Mouse (Mus musculus) MEL (cell line): ENCODE measurements around the gene Fam171a2. TPM values are rescaled to one million over a fixed set of nuclear protein-coding genes. Genes with fewer than 3 reads are reported as not detected.

Experiments used
- DNase-seq: peaks from one replicate; pipeline ENCODE4 v3.0.0; 2011; ENCODE audit warnings: low read depth, low spot score
- H3K27ac ChIP-seq: 2 replicates; pipeline ENCODE4 v1.5.1; 2012; ENCODE audit warnings: low read depth, mild to moderate bottlenecking, control low read depth, low read length, moderate library complexity; ENCODE audit not compliant: control insufficient read depth
- H3K27me3 ChIP-seq, 2 experiments: fragments of 150-350 bp in 1 of 2; sonication (generic) in 1 of 2; 2 replicates each; pipeline ENCODE4 v1.6.1; 2012; ENCODE audit warnings: low read length in 2 of 2, mild to moderate bottlenecking in 2 of 2, improper control_type of control experiment in 1 of 2, moderate library complexity in 1 of 2; ENCODE audit not compliant: insufficient read depth in 2 of 2, control insufficient read depth in 1 of 2
- H3K36me3 ChIP-seq, 2 experiments: 2 replicates each; pipeline ENCODE4 v1.6.1; 2012 to 2014; ENCODE audit warnings: low read length in 2 of 2, improper control_type of control experiment in 1 of 2, inconsistent platforms in 1 of 2, mild to moderate bottlenecking in 1 of 2; ENCODE audit not compliant: insufficient read depth in 2 of 2, control insufficient read depth in 1 of 2
- H3K4me1 ChIP-seq, 2 experiments: fragments of 150-350 bp in 1 of 2; sonication (generic) in 1 of 2; 2 replicates each; pipeline ENCODE4 v1.6.1; 2012; ENCODE audit warnings: low read length in 2 of 2, improper control_type of control experiment in 1 of 2, mild to moderate bottlenecking in 1 of 2; ENCODE audit not compliant: insufficient read depth in 2 of 2, control insufficient read depth in 1 of 2
- H3K4me3 ChIP-seq, 2 experiments: fragments of 150-350 bp in 1 of 2; sonication (generic) in 1 of 2; 2 replicates each; pipeline ENCODE4 v1.5.1; 2012; ENCODE audit warnings: low read depth in 2 of 2, low read length in 2 of 2, mild to moderate bottlenecking in 2 of 2, moderate library complexity in 2 of 2, control low read depth in 1 of 2, improper control_type of control experiment in 1 of 2; ENCODE audit not compliant: control insufficient read depth in 1 of 2, insufficient read depth in 1 of 2
- H3K79me2 ChIP-seq: 2 replicates; pipeline ENCODE4 v1.6.1; 2012; ENCODE audit warnings: mild to moderate bottlenecking, low read length, moderate library complexity; ENCODE audit not compliant: control insufficient read depth, poor library complexity, insufficient read depth
- H3K9ac ChIP-seq: 2 replicates; pipeline ENCODE4 v1.6.1; 2012; ENCODE audit warnings: low read depth, mild to moderate bottlenecking, control low read depth, low read length, moderate library complexity; ENCODE audit not compliant: control insufficient read depth, poor library complexity, severe bottlenecking
- H3K9me3 ChIP-seq: fragments of 150-350 bp; sonication (generic); replicated peaks from 2 replicates; pipeline ENCODE4 v1.6.1; 2012; ENCODE audit warnings: mild to moderate bottlenecking, low read length, improper control_type of control experiment, moderate library complexity; ENCODE audit not compliant: insufficient read depth
- CHD1 ChIP-seq: IDR thresholded peaks from 2 replicates; pipeline ENCODE4 v1.6.1; 2012; ENCODE audit warnings: low read depth, mild to moderate bottlenecking, inconsistent platforms, low read length, improper control_type of control experiment
- CHD2 ChIP-seq: IDR thresholded peaks from 2 replicates; pipeline ENCODE4 v1.6.1; 2011; ENCODE audit warnings: low read length, improper control_type of control experiment
- ELF1 ChIP-seq: IDR thresholded peaks from 2 replicates; pipeline ENCODE4 v1.6.1; 2014; ENCODE audit warnings: low read depth, mild to moderate bottlenecking, inconsistent platforms, low read length, improper control_type of control experiment, moderate library complexity
- EP300 ChIP-seq, 2 experiments: IDR thresholded peaks; 2 replicates each; pipeline ENCODE4 v1.6.1; 2011; ENCODE audit warnings: improper control_type of control experiment in 2 of 2, low read length in 2 of 2, low read depth in 1 of 2, mild to moderate bottlenecking in 1 of 2
- ETS1 ChIP-seq: IDR thresholded peaks from 2 replicates; pipeline ENCODE4 v1.6.1; 2012; ENCODE audit warnings: low read depth, mild to moderate bottlenecking, inconsistent platforms, low read length, improper control_type of control experiment, moderate library complexity
- GATA1 ChIP-seq: IDR thresholded peaks from 2 replicates; pipeline ENCODE4 v1.6.1; 2011; ENCODE audit warnings: low read depth, low read length, improper control_type of control experiment
- HCFC1 ChIP-seq: IDR thresholded peaks from 2 replicates; pipeline ENCODE4 v1.6.1; 2012; ENCODE audit warnings: low read depth, mild to moderate bottlenecking, inconsistent platforms, low read length, improper control_type of control experiment, moderate library complexity
- JUND ChIP-seq: IDR thresholded peaks from 2 replicates; pipeline ENCODE4 v1.6.1; 2011; ENCODE audit warnings: low read depth, mild to moderate bottlenecking, improper control_type of control experiment, low read length
- KAT2A ChIP-seq: conservative IDR thresholded peaks from 2 replicates; pipeline ENCODE4 v1.6.1; 2012; ENCODE audit warnings: low read depth, low read length, improper control_type of control experiment, inconsistent platforms
- MAFK ChIP-seq: IDR thresholded peaks from 2 replicates; pipeline ENCODE4 v1.6.1; 2011; ENCODE audit warnings: low read depth, mild to moderate bottlenecking, low read length, improper control_type of control experiment, borderline replicate concordance
- MAZ ChIP-seq: IDR thresholded peaks from 2 replicates; pipeline ENCODE4 v1.6.1; 2012; ENCODE audit warnings: low read depth, mild to moderate bottlenecking, inconsistent platforms, low read length, improper control_type of control experiment
- MYC ChIP-seq: IDR thresholded peaks from 2 replicates; pipeline ENCODE4 v1.6.1; 2011; ENCODE audit warnings: low read depth, mild to moderate bottlenecking, low read length, improper control_type of control experiment, moderate library complexity
- NELFE ChIP-seq: IDR thresholded peaks from 2 replicates; pipeline ENCODE4 v1.6.1; 2011; ENCODE audit warnings: low read depth, low read length, improper control_type of control experiment
- NRF1 ChIP-seq: IDR thresholded peaks from 2 replicates; pipeline ENCODE4 v1.6.1; 2014; ENCODE audit warnings: low read depth, mild to moderate bottlenecking, inconsistent platforms, low read length, improper control_type of control experiment, moderate library complexity; ENCODE audit not compliant: poor library complexity, insufficient read depth, severe bottlenecking
- POLR2A ChIP-seq, 2 experiments: IDR thresholded peaks; 2 replicates each; pipeline ENCODE4 v1.6.1; 2011 to 2012; ENCODE audit warnings: low read length in 2 of 2, mild to moderate bottlenecking in 2 of 2, control low read depth in 1 of 2, improper control_type of control experiment in 1 of 2, low read depth in 1 of 2, moderate library complexity in 1 of 2; ENCODE audit not compliant: control insufficient read depth in 1 of 2, insufficient read depth in 1 of 2, poor library complexity in 1 of 2
- POLR2AphosphoS5 ChIP-seq: IDR thresholded peaks from 2 replicates; pipeline ENCODE4 v1.6.1; 2012; ENCODE audit warnings: low read depth, borderline replicate concordance, mild to moderate bottlenecking, inconsistent platforms, low read length, moderate library complexity, mixed read lengths
- RAD21 ChIP-seq: IDR thresholded peaks from 2 replicates; pipeline ENCODE4 v1.6.1; 2011; ENCODE audit warnings: mild to moderate bottlenecking, low read depth, low read length, improper control_type of control experiment
- RCOR1 ChIP-seq: IDR thresholded peaks from 2 replicates; pipeline ENCODE4 v1.6.1; 2012; ENCODE audit warnings: low read depth, mild to moderate bottlenecking, inconsistent platforms, low read length, improper control_type of control experiment
- SMC3 ChIP-seq: IDR thresholded peaks from 2 replicates; pipeline ENCODE4 v1.6.1; 2011; ENCODE audit warnings: low read depth, low read length, improper control_type of control experiment
- TBP ChIP-seq: IDR thresholded peaks from 2 replicates; pipeline ENCODE4 v1.8.0; 2011; ENCODE audit warnings: low read depth, low read length, improper control_type of control experiment
- TCF12 ChIP-seq: IDR thresholded peaks from 2 replicates; pipeline ENCODE4 v1.6.1; 2014; ENCODE audit warnings: low read depth, mild to moderate bottlenecking, inconsistent platforms, low read length, improper control_type of control experiment, moderate library complexity
- USF1 ChIP-seq: IDR thresholded peaks from 2 replicates; pipeline ENCODE4 v1.6.1; 2014; ENCODE audit warnings: low read depth, mild to moderate bottlenecking, inconsistent platforms, low read length, improper control_type of control experiment, moderate library complexity
- USF2 ChIP-seq, 2 experiments: IDR thresholded peaks; 2 replicates each; pipeline ENCODE4 v1.6.1; 2011 to 2012; ENCODE audit warnings: improper control_type of control experiment in 2 of 2, low read length in 2 of 2, borderline replicate concordance in 1 of 2, inconsistent platforms in 1 of 2, low read depth in 1 of 2, mild to moderate bottlenecking in 1 of 2; ENCODE audit not compliant: insufficient read depth in 1 of 2
- ZMIZ1 ChIP-seq: IDR thresholded peaks from 2 replicates; pipeline ENCODE4 v1.6.1; 2012; ENCODE audit warnings: low read depth, mild to moderate bottlenecking, inconsistent platforms, low read length, improper control_type of control experiment, moderate library complexity
- polyA plus RNA-seq, 2 experiments: library from polyadenylated mRNA; stranded (reverse) in 1 of 2; unstranded in 1 of 2; fragments of >175 nt in 1 of 2; fragments of >200 nt in 1 of 2; gene quantifications; 2 replicates each; pipeline versions ENCODE4 v1.2.1 to v1.2.4; 2012; ENCODE audit warnings: low replicate concordance in 2 of 2, low read depth in 1 of 2; ENCODE audit not compliant: insufficient read length in 2 of 2, insufficient read depth in 1 of 2, missing spikeins in 1 of 2
- total RNA-seq: library from RNA; depleted of rRNA; stranded (reverse); fragments of 300-350 nt; gene quantifications from 2 replicates; pipeline ENCODE4 v1.2.3, GENCODE M21; 2012

Gene Fam171a2
- total and polyA plus RNA-seq, 3 experiments: 2.0 to 8.8 TPM; not detected in 1

- TF ChIP-seq MAZ (peak; percentile 75; the same call in 1 of the 2 replicates), USF2 (IDR thresholded peaks at IDR 0.05; ENCODE audit: borderline replicate concordance in 1 of 2, insufficient read depth in 1 of 2, low read depth in 1 of 2, low read length in 2 of 2) (no peak), RAD21 (no peak), ZMIZ1 (peak; percentile 99), USF1 (peak; percentile 90), CHD1 (no peak), TBP (peak; percentile 98), POLR2AphosphoS5 (no peak; the same call in 1 of the 2 replicates), SMC3 (no peak), HCFC1 (peak; percentile 91), TCF12 (peak; percentile 95), CHD2 (no peak), MYC (peak; percentile 100), JUND (no peak), GATA1 (no peak), MAFK (no peak), KAT2A (peak; percentile 64; the same call in 1 of the 2 replicates), RCOR1 (no peak)
- TF ChIP-seq, all 39 proteins: peak for 24
These were observed 39.1 kb downstream of the Fam171a2 start (continued) for GRCm38 (mm10) chr11:102408344-102408876.

GRCm38 (mm10) chr11:102407834-102408215 lies 39.7 kb downstream of the Fam171a2 start, which contains the start of gene Slc25a39:
Gene Slc25a39, minus strand, starts transcription at chr11:102407946.
- H3K36me3 ChIP-seq: peaks cover 0 to 14% of the 10 kb centered on the region in 2 experiments; a peak in 2 of 4 replicates
- H3K27ac ChIP-seq: peak within 1 kb of the TSS; percentile 97
- peaks cover 11 to 22% of the 10 kb centered on the region in 2 experiments for H3K4me1 ChIP-seq
- H3K79me2 ChIP-seq: peaks cover 19% of the 10 kb centered on the region
- H3K27me3 ChIP-seq: no peaks in the 10 kb centered on the region
- H3K9me3 ChIP-seq: no peaks in the 10 kb centered on the region
- TF ChIP-seq MAZ (peak; percentile 13; the same call in 1 of the 2 replicates), TBP (0 out of 2 replicates have a peak, but pooled peaks have one; percentile 33), POLR2A (IDR thresholded peaks at IDR 0.05; ENCODE audit: control insufficient read depth in 1 of 2, insufficient read depth in 1 of 2, low read depth in 1 of 2, low read length in 2 of 2, poor library complexity in 1 of 2) (peak; percentile 14 to 77; a peak in 2 of 4 replicates), ETS1 (no peak), MAFK (no peak), MYC (no peak), ZMIZ1 (no peak), ELF1 (no peak), EP300 (IDR thresholded peaks at IDR 0.05; ENCODE audit: low read depth in 1 of 2, low read length in 2 of 2) (no peak), CHD1 (peak; percentile 98), NELFE (no peak; the same call in 1 of the 2 replicates), NRF1 (no peak), KAT2A (peak; percentile 51; the same call in 1 of the 2 replicates)
- DNase-seq: peak; percentile 90
- peak within 1 kb of the TSS; percentile 80 to 92 for H3K4me3 ChIP-seq
- peak within 1 kb of the TSS; percentile 87 for H3K9ac ChIP-seq
